Mouse (Mus musculus) ES-E14 (cell line): Measurements from ENCODE around the gene Pgap2.

Experiments
- CHD2 ChIP-seq: IDR thresholded peaks from 2 replicates; pipeline ENCODE4 v1.6.1; 2014; ENCODE audit warnings: mild to moderate bottlenecking, low read depth, low read length, inconsistent platforms
- HCFC1 ChIP-seq: IDR thresholded peaks from 2 replicates; pipeline ENCODE4 v1.6.1; 2012; ENCODE audit warnings: low read length, inconsistent platforms, borderline replicate concordance; ENCODE audit not compliant: insufficient read depth
- MAFK ChIP-seq: IDR thresholded peaks from 2 replicates; pipeline ENCODE4 v1.6.1; 2014; ENCODE audit warnings: mild to moderate bottlenecking, low read depth, low read length, inconsistent platforms; ENCODE audit not compliant: insufficient read depth
- ZC3H11A ChIP-seq: IDR thresholded peaks from 2 replicates; pipeline ENCODE4 v1.6.1; 2012; ENCODE audit warnings: low read depth, mild to moderate bottlenecking, inconsistent platforms, low read length, borderline replicate concordance

GRCm38 (mm10) chr7:102249896-102250630 is 40.1 kb downstream of the Pgap2 start:
- TF ChIP-seq MAFK: no peak
- no peak for TF ChIP-seq CHD2
- TF ChIP-seq ZC3H11A: no peak
- no peak for TF ChIP-seq HCFC1
